Comparison of ENCODE assay signal across 25 mouse cellular contexts in the genomic region with DNA sequence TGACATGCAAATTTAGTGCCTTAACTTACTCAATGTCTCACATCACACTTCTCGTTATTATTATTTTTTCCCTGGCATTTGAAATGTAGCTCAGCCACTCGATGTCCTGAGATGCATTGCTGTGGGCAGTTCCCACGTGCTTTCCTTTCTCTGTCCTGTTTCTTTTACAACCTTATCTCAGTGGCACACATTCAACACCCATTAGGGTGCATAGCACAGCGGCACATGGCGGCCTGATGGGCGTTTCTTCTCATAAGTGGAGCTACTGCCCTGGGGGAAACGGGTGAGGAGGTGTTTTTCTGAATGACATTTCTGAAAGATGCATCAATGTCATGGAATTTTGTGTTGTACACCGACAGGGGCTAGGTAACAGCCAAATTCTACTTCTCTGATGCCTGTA.
A peak's percentile ranks its signal among the peaks of the same experiment; 100 is the strongest.
DNase-seq lines count a peak whose midpoint lies in the region; ATAC-seq lines count a peak whose summit lies in the region.
"Had no signal": no experiment of that assay in that cellular context is flagged by ENCODE, and none has a peak within 500 bp of the region (broad histone marks: within the 10 kb centered on the region; RNA-seq: fewer than 3 reads in every experiment).

No protein-coding gene starts in this region.

- WGBS in liver, embryonic 15.5 days (ENCODE audit: insufficient replicate concordance) = 21% methylated on average over 8 of the region's 8 CpGs
- 85% methylated on average over 8 of the region's 8 CpGs for WGBS in hindbrain, embryonic 11.5 days

- H3K4me2 ChIP-seq in liver, embryonic 15.5 days = peak overlapping the region; percentile 19; the same call in 1 of the 2 replicates
- no peak overlapping the region for H3K4me2 ChIP-seq in hindbrain, embryonic 11.5 days (replicated peaks; ENCODE audit: low read depth, low read length)
- H3K4me2 ChIP-seq: forebrain, embryonic 13.5 days; heart, embryonic 11.5 days; hindbrain, embryonic 13.5 days; limb, embryonic 12.5 days; lung, embryonic 14.5 days; neural tube, embryonic 15.5 days had no signal

- H3K27me3 ChIP-seq in liver, embryonic 15.5 days = no peaks in the 10 kb centered on the region
- H3K27me3 ChIP-seq in hindbrain, embryonic 11.5 days (ENCODE audit: control insufficient read depth, insufficient read depth, low read length) = no peaks in the 10 kb centered on the region
- H3K27me3 ChIP-seq: forebrain, embryonic 13.5 days; hindbrain, embryonic 13.5 days; limb, embryonic 12.5 days; neural tube, embryonic 15.5 days; Patski had no signal

- peak; percentile 74 for ATAC-seq in erythroid progenitor cell, adult 5-6 weeks (replicated peaks; ENCODE audit: low FRiP score, poor library complexity, severe bottlenecking)
- ATAC-seq in liver, embryonic 15.5 days (ENCODE audit: insufficient read depth) = peak; percentile 67
- peak; percentile 48 for ATAC-seq in megakaryocyte-erythroid progenitor cell, adult 5-6 weeks (replicated peaks; ENCODE audit: low FRiP score, low TSS enrichment, poor library complexity, severe bottlenecking)
- no peak for ATAC-seq in hindbrain, embryonic 11.5 days (ENCODE audit: low FRiP score)
- ATAC-seq: forebrain, embryonic 13.5 days; inflammation-experienced regulatory T-cells, adult 6 months; midbrain, embryonic 16.5 days; Patski had no signal

- H3K9ac ChIP-seq in liver, embryonic 15.5 days = no peak overlapping the region
- H3K9ac ChIP-seq in hindbrain, embryonic 11.5 days (ENCODE audit: low read depth, low read length) = no peak overlapping the region
- H3K9ac ChIP-seq: forebrain, embryonic 13.5 days; hindbrain, embryonic 13.5 days; limb, embryonic 12.5 days; lung, embryonic 14.5 days; neural tube, embryonic 15.5 days had no signal

- H3K4me3 ChIP-seq in liver, embryonic 15.5 days (replicated peaks) = no peak overlapping the region
- no peak overlapping the region for H3K4me3 ChIP-seq in hindbrain, embryonic 11.5 days (ENCODE audit: low read depth, low read length)
- H3K4me3 ChIP-seq: forebrain, embryonic 13.5 days; hindbrain, embryonic 13.5 days; limb, embryonic 12.5 days; neural tube, embryonic 15.5 days had no signal

- H3K4me1 ChIP-seq in liver, embryonic 15.5 days (replicated peaks) = peaks cover 89% of the 10 kb centered on the region
- H3K4me1 ChIP-seq in hindbrain, embryonic 11.5 days (replicated peaks; ENCODE audit: control insufficient read depth, insufficient read depth, low read length) = no peaks in the 10 kb centered on the region

- no peaks in the 10 kb centered on the region for H3K36me3 ChIP-seq in liver, embryonic 15.5 days (replicated peaks)
- no peaks in the 10 kb centered on the region for H3K36me3 ChIP-seq in hindbrain, embryonic 11.5 days (ENCODE audit: control insufficient read depth, insufficient read depth, low read length)
- H3K36me3 ChIP-seq: hindbrain, embryonic 13.5 days; limb, embryonic 12.5 days; neural tube, embryonic 15.5 days had no signal

- DNase-seq in c-Kit-negative CD71-positive TER-119-positive erythroid progenitor cells, embryonic 14.5 days (ENCODE audit: low read depth, low spot score) = peak; percentile 38
- DNase-seq in spleen, adult 12 weeks (ENCODE audit: low spot score) = no peak
- DNase-seq in heart, adult 9 months (ENCODE audit: low spot score in 2 of 2) = no peak
- DNase-seq in hindbrain, embryonic 11.5 days (ENCODE audit: low spot score) = no peak
- DNase-seq: adrenal gland, adult 8-10 months; cerebellum, adult 8-10 months; gastrocnemius, postnatal 25 days; heart, postnatal 14 days; kidney, adult 8-10 months; kidney, postnatal 25 days; lung, embryonic 14.5 days; lung, postnatal 4 days; right cerebral cortex, postnatal 25 days; thymus, adult 2 months had no signal

- H3K9me3 ChIP-seq in liver, embryonic 15.5 days (replicated peaks) = no peaks in the 10 kb centered on the region
- no peaks in the 10 kb centered on the region for H3K9me3 ChIP-seq in hindbrain, embryonic 11.5 days (ENCODE audit: control insufficient read depth, low read length)
- H3K9me3 ChIP-seq: forebrain, embryonic 13.5 days; hindbrain, embryonic 13.5 days; limb, embryonic 12.5 days; neural tube, embryonic 15.5 days had no signal

- H3K27ac ChIP-seq in liver, embryonic 15.5 days (replicated peaks) = peak overlapping the region; percentile 60
- no peak overlapping the region for H3K27ac ChIP-seq in hindbrain, embryonic 11.5 days (ENCODE audit: low read depth, low read length)
- H3K27ac ChIP-seq: forebrain, embryonic 13.5 days; hindbrain, embryonic 13.5 days; limb, embryonic 12.5 days; neural tube, embryonic 15.5 days had no signal
